Mouse (Mus musculus) bone marrow, adult 2 months (tissue): ENCODE data around the gene Pdzrn4.

Experiments
- CTCF ChIP-seq: fragments of 200-500 bp; IDR thresholded peaks from 2 replicates; pipeline ENCODE4 v1.5.1; 2011; ENCODE audit warnings: low read length, control low read depth; ENCODE audit not compliant: control insufficient read depth, insufficient read depth
- POLR2A ChIP-seq: fragments of 200-500 bp; IDR thresholded peaks from 2 replicates; pipeline ENCODE4 v1.6.1; 2011; ENCODE audit warnings: low read depth, mild to moderate bottlenecking, control low read depth, low read length, borderline replicate concordance; ENCODE audit not compliant: control insufficient read depth

GRCm38 (mm10) chr15:92515651-92516050, 119.0 kb downstream of the Pdzrn4 start:
- TF ChIP-seq CTCF: no peak
- no peak for TF ChIP-seq POLR2A
